Comparison of ENCODE assay signal across 10 mouse cellular contexts in the genomic region with DNA sequence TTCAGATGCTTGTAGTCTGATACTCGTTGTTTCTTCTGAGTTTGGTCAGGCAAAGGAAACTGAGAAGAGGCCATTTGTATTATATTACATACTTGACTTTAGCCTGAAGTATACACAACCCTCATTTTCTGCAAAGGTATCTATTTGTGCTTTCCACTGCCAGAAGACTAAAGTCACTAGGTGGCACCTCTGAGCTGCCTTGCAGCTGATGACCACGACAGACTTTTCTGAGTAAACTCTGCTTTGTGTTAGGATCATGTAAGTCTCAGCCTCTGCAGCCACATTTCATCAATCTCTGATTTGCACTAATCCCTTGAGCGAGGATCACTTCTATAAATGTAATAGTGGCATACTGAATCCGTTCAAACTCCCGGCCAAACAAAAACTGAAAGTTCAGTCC.
A peak's percentile ranks its signal among the peaks of the same experiment; 100 is the strongest.
DNase-seq lines count a peak whose midpoint lies in the region; ATAC-seq and TF ChIP-seq lines count a peak whose summit lies in the region.
"Had no signal": no experiment of that assay in that cellular context is flagged by ENCODE, and none has a peak within 500 bp of the region (broad histone marks: within the 10 kb centered on the region; RNA-seq: fewer than 3 reads in every experiment).

No protein-coding gene starts in this region.

- H3K9me3 ChIP-seq in lung, embryonic 14.5 days (ENCODE audit: low read depth, low read length): no peaks in the 10 kb centered on the region
- H3K9me3 ChIP-seq in kidney, embryonic 16.5 days (ENCODE audit: low read length): no peaks in the 10 kb centered on the region
- H3K9me3 ChIP-seq: lung, embryonic 15.5 days had no signal

- no peak overlapping the region for H3K4me3 ChIP-seq in lung, embryonic 14.5 days (ENCODE audit: low read depth, low read length)
- H3K4me3 ChIP-seq in kidney, embryonic 16.5 days (ENCODE audit: low read length): no peak overlapping the region
- H3K4me3 ChIP-seq: erythroblast, embryonic 14.5 days; lung, embryonic 15.5 days had no signal

- H3K27me3 ChIP-seq in lung, embryonic 14.5 days (ENCODE audit: insufficient read depth, low read length): no peaks in the 10 kb centered on the region
- H3K27me3 ChIP-seq in kidney, embryonic 16.5 days (ENCODE audit: insufficient read depth, low read length): no peaks in the 10 kb centered on the region
- H3K27me3 ChIP-seq: lung, embryonic 15.5 days had no signal

- peak; percentile 75 for TF ChIP-seq CTCF in lung, embryonic 14.5 days (IDR thresholded peaks at IDR 0.05; ENCODE audit: low read depth)

- no peak overlapping the region for H3K4me2 ChIP-seq in lung, embryonic 14.5 days
- H3K4me2 ChIP-seq in kidney, embryonic 16.5 days (replicated peaks; ENCODE audit: low read depth, low read length): no peak overlapping the region
- H3K4me2 ChIP-seq: lung, embryonic 15.5 days had no signal

- DNase-seq in lung, embryonic 14.5 days: peak; percentile 83
- DNase-seq in lung, adult 18-20 months: no peak
- DNase-seq in c-Kit-positive CD71-negative TER-119-negative erythroid progenitor cells, embryonic 14.5 days (ENCODE audit: low read depth): peak; percentile 4
- peak; percentile 10 for DNase-seq in fibroblast of lung, adult 2 months (ENCODE audit: low read depth)
- peak; percentile 45 for DNase-seq in mesoderm, embryonic 11.5 days (ENCODE audit: low read depth, low spot score)
- DNase-seq in c-Kit-positive CD71-positive TER-119-positive erythroid progenitor cells, embryonic 14.5 days (ENCODE audit: low spot score): no peak
- no peak for DNase-seq in thymus, postnatal 25 days

- ATAC-seq in lung, embryonic 14.5 days (ENCODE audit: insufficient read depth): peak; percentile 74
- peak; percentile 74; the same call in 1 of the 2 replicates for ATAC-seq in kidney, embryonic 16.5 days (ENCODE audit: low FRiP score, low TSS enrichment)

- no peak overlapping the region for H3K9ac ChIP-seq in lung, embryonic 14.5 days
- no peak overlapping the region for H3K9ac ChIP-seq in kidney, embryonic 16.5 days (replicated peaks; ENCODE audit: low read length)
- H3K9ac ChIP-seq: lung, embryonic 15.5 days had no signal

- no peaks in the 10 kb centered on the region for H3K36me3 ChIP-seq in lung, embryonic 14.5 days (ENCODE audit: insufficient read depth)
- no peaks in the 10 kb centered on the region for H3K36me3 ChIP-seq in kidney, embryonic 16.5 days (ENCODE audit: insufficient read depth, low read length)
- H3K36me3 ChIP-seq: lung, embryonic 15.5 days had no signal

- WGBS in lung, embryonic 14.5 days: 25% methylated on average over 5 of the region's 5 CpGs
- WGBS in kidney, embryonic 16.5 days: 30% methylated on average over 5 of the region's 5 CpGs

- H3K27ac ChIP-seq in lung, embryonic 14.5 days (ENCODE audit: low read depth): no peak overlapping the region
- H3K27ac ChIP-seq in kidney, embryonic 16.5 days (ENCODE audit: low read length): no peak overlapping the region
- H3K27ac ChIP-seq: lung, embryonic 15.5 days had no signal

- no peaks in the 10 kb centered on the region for H3K4me1 ChIP-seq in lung, embryonic 14.5 days (ENCODE audit: insufficient read depth)
- 0 out of 2 replicates have a peak, but pooled peaks cover 2% of the 10 kb centered on the region for H3K4me1 ChIP-seq in kidney, embryonic 16.5 days (ENCODE audit: insufficient read depth, low read length)
- H3K4me1 ChIP-seq: lung, embryonic 15.5 days had no signal

Comparison
In these comparisons a context has a peak if more than half of its experiments do, and no peak if none do; other contexts are left out.
1. DNase-seq: peak in lung, embryonic 14.5 days (single experiment), c-Kit-positive CD71-negative TER-119-negative erythroid progenitor cells, embryonic 14.5 days (single experiment), fibroblast of lung, adult 2 months (single experiment) and mesoderm, embryonic 11.5 days (single experiment); none in lung, adult 18-20 months (0 of 2), c-Kit-positive CD71-positive TER-119-positive erythroid progenitor cells, embryonic 14.5 days (single experiment) and thymus, postnatal 25 days (single experiment).